Comparison of ENCODE assay signal across 8 mouse cellular contexts in the genomic region with DNA sequence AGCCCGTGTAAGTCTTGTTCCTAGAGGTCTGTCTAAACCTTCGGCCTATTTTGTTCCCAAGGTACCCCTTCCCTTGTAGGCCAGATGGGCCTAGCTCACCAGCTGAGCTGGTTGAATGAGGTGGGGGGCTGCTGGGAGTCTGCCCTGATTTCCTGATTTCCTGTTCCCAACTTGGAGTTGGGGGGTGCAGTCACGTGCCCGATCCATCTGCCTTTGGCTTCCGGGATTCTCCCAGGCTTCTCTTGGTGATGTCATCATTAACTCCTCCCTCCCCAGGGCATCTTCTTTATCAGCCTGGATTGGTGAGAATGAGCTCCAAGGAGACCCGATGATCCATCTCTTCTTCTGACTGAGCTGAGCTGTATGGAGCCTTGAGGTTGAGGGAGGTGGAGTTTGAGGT. TPM values are rescaled to one million over a fixed set of nuclear protein-coding genes. Genes with fewer than 3 reads are reported as not detected.
A peak's percentile ranks its signal among the peaks of the same experiment; 100 is the strongest.
DNase-seq lines count a peak whose midpoint lies in the region; ATAC-seq lines count a peak whose summit lies in the region.

No protein-coding gene starts in this region.

- H3K4me1 ChIP-seq in hindbrain, embryonic 16.5 days (ENCODE audit: control insufficient read depth, insufficient read depth, low read depth, low read length), result peaks cover 37% of the 10 kb centered on the region
- peaks cover 25% of the 10 kb centered on the region for H3K4me1 ChIP-seq in midbrain, embryonic 11.5 days (ENCODE audit: control insufficient read depth, insufficient read depth, low read length)
- H3K4me1 ChIP-seq in stomach, embryonic 16.5 days (ENCODE audit: control insufficient read depth, insufficient read depth, low read length), result peaks cover 30% of the 10 kb centered on the region

- H3K27me3 ChIP-seq in hindbrain, embryonic 16.5 days (replicated peaks; ENCODE audit: control insufficient read depth, insufficient read depth, low read length), result no peaks in the 10 kb centered on the region
- no peaks in the 10 kb centered on the region for H3K27me3 ChIP-seq in midbrain, embryonic 11.5 days (ENCODE audit: control insufficient read depth, insufficient read depth, low read length)
- H3K27me3 ChIP-seq in stomach, embryonic 16.5 days (ENCODE audit: control insufficient read depth, insufficient read depth, low read length), result no peaks in the 10 kb centered on the region

- 0 out of 2 replicates have a peak overlapping the region, but pooled peaks have one; percentile 16 for H3K9ac ChIP-seq in hindbrain, embryonic 16.5 days (ENCODE audit: low read depth, low read length)
- H3K9ac ChIP-seq in midbrain, embryonic 11.5 days (ENCODE audit: low read length), result 0 out of 2 replicates have a peak overlapping the region, but pooled peaks have one; percentile 33
- H3K9ac ChIP-seq in stomach, embryonic 16.5 days (ENCODE audit: low read length), result peak overlapping the region; percentile 61; the same call in 1 of the 2 replicates

- whole genome bisulfite sequencing in hindbrain, embryonic 16.5 days, result 34% methylated on average over 6 of the region's 6 CpGs
- 44% methylated on average over 6 of the region's 6 CpGs for WGBS in midbrain, embryonic 11.5 days
- 31% methylated on average over 6 of the region's 6 CpGs for WGBS in stomach, embryonic 16.5 days

- ATAC-seq in hindbrain, embryonic 16.5 days, result no peak
- no peak for ATAC-seq in midbrain, embryonic 11.5 days (ENCODE audit: low FRiP score)
- ATAC-seq in stomach, embryonic 16.5 days (ENCODE audit: insufficient read depth, low FRiP score), result no peak

- peaks cover 29% of the 10 kb centered on the region for H3K36me3 ChIP-seq in hindbrain, embryonic 16.5 days (ENCODE audit: control insufficient read depth, insufficient read depth, low read length)
- peaks cover 12% of the 10 kb centered on the region; the same call in 1 of the 2 replicates for H3K36me3 ChIP-seq in midbrain, embryonic 11.5 days (ENCODE audit: control insufficient read depth, insufficient read depth, low read length)
- peaks cover 3% of the 10 kb centered on the region; the same call in 1 of the 2 replicates for H3K36me3 ChIP-seq in stomach, embryonic 16.5 days (ENCODE audit: control insufficient read depth, insufficient read depth, low read length)

- peak; percentile 48 for DNase-seq in NIH3T3 (ENCODE audit: low read depth)
- DNase-seq in cerebellum, adult 18-20 months, result peak; percentile 80 to 87
- DNase-seq in frontal cortex, postnatal 36 days (ENCODE audit: low spot score in 2 of 2), result peak; percentile 76 to 84
- DNase-seq in left cerebral cortex, adult 18-20 months (ENCODE audit: low spot score in 2 of 2), result peak; percentile 79 to 81
- DNase-seq in midbrain, embryonic 11.5 days (ENCODE audit: low spot score, missing footprints), result no peak
- DNase-seq in T-cell, adult 2 months (ENCODE audit: low spot score), result no peak

- peak overlapping the region; percentile 44; the same call in 1 of the 2 replicates for H3K27ac ChIP-seq in hindbrain, embryonic 16.5 days (ENCODE audit: low read depth, low read length)
- H3K27ac ChIP-seq in midbrain, embryonic 11.5 days (ENCODE audit: low read depth, low read length), result no peak overlapping the region
- H3K27ac ChIP-seq in stomach, embryonic 16.5 days (ENCODE audit: low read length), result peak overlapping the region; percentile 76; the same call in 1 of the 2 replicates

- peak overlapping the region; percentile 97 for H3K4me3 ChIP-seq in hindbrain, embryonic 16.5 days (ENCODE audit: low read length)
- H3K4me3 ChIP-seq in midbrain, embryonic 11.5 days (ENCODE audit: low read depth, low read length), result no peak overlapping the region
- peak overlapping the region; percentile 91 for H3K4me3 ChIP-seq in stomach, embryonic 16.5 days (replicated peaks; ENCODE audit: low read length)

- no peaks in the 10 kb centered on the region for H3K9me3 ChIP-seq in hindbrain, embryonic 16.5 days (ENCODE audit: control insufficient read depth, low read length)
- H3K9me3 ChIP-seq in midbrain, embryonic 11.5 days (ENCODE audit: control insufficient read depth, low read length), result no peaks in the 10 kb centered on the region
- no peaks in the 10 kb centered on the region for H3K9me3 ChIP-seq in stomach, embryonic 16.5 days (replicated peaks; ENCODE audit: control insufficient read depth, low read length)

- peak overlapping the region; percentile 93 for H3K4me2 ChIP-seq in hindbrain, embryonic 16.5 days (ENCODE audit: low read length)
- H3K4me2 ChIP-seq in midbrain, embryonic 11.5 days, result no peak overlapping the region
- peak overlapping the region; percentile 96 for H3K4me2 ChIP-seq in stomach, embryonic 16.5 days (ENCODE audit: low read depth, low read length)

RNA-seq across cellular contexts. Expression of a gene that starts 3.6 kb away (rescaled TPM):
- 62.3 and 74.5 TPM in 2 replicates for polyA plus RNA-seq in hindbrain, embryonic 16.5 days (2015; fragmentation: Nextera tagmentation; extraction: Ambion mirVana)
- 100 to 1,000 TPM; 124 to 128 TPM for total RNA-seq in left cerebral cortex, adult 18-20 months (2021)
- 25.6 and 27.5 TPM in 2 replicates for polyA plus RNA-seq in midbrain, embryonic 11.5 days (2014; fragmentation: Nextera tagmentation; extraction: Ambion mirVana)
- 18.0 and 24.0 TPM in 2 replicates for polyA plus RNA-seq in stomach, embryonic 16.5 days (2015; fragmentation: Nextera tagmentation; extraction: Ambion mirVana)

RNA-seq across cellular contexts. Expression of a gene that starts 3.6 kb away (rescaled TPM):
- polyA plus RNA-seq in hindbrain, embryonic 16.5 days (2015; fragmentation: Nextera tagmentation; extraction: Ambion mirVana), result 66.6 and 66.7 TPM in 2 replicates
- 10 to 100 TPM; 54.9 to 58.6 TPM for total RNA-seq in left cerebral cortex, adult 18-20 months (2021)
- polyA plus RNA-seq in midbrain, embryonic 11.5 days (2014; fragmentation: Nextera tagmentation; extraction: Ambion mirVana), result 37.2 and 39.4 TPM in 2 replicates
- 51.2 and 54.1 TPM in 2 replicates for polyA plus RNA-seq in stomach, embryonic 16.5 days (2015; fragmentation: Nextera tagmentation; extraction: Ambion mirVana)

RNA-seq across cellular contexts. Expression of a gene that starts 25.9 kb away (rescaled TPM):
- polyA plus RNA-seq in hindbrain, embryonic 16.5 days (2015; fragmentation: Nextera tagmentation; extraction: Ambion mirVana), result 67.2 and 74.7 TPM in 2 replicates
- 10 to 100 TPM; 31.7 to 33.9 TPM for total RNA-seq in left cerebral cortex, adult 18-20 months (2021)
- 102 and 103 TPM in 2 replicates for polyA plus RNA-seq in midbrain, embryonic 11.5 days (2014; fragmentation: Nextera tagmentation; extraction: Ambion mirVana)
- polyA plus RNA-seq in stomach, embryonic 16.5 days (2015; fragmentation: Nextera tagmentation; extraction: Ambion mirVana), result 61.2 and 63.9 TPM in 2 replicates

RNA-seq across cellular contexts. Expression of a gene that starts 26.0 kb away (rescaled TPM):
- 30.2 and 31.7 TPM in 2 replicates for polyA plus RNA-seq in hindbrain, embryonic 16.5 days (2015; fragmentation: Nextera tagmentation; extraction: Ambion mirVana)
- 10 to 100 TPM; 23.1 to 33.8 TPM for total RNA-seq in left cerebral cortex, adult 18-20 months (2021)
- 24.7 and 24.8 TPM in 2 replicates for polyA plus RNA-seq in midbrain, embryonic 11.5 days (2014; fragmentation: Nextera tagmentation; extraction: Ambion mirVana)
- polyA plus RNA-seq in stomach, embryonic 16.5 days (2015; fragmentation: Nextera tagmentation; extraction: Ambion mirVana), result 19.4 and 23.0 TPM in 2 replicates

RNA-seq across cellular contexts. Expression of a gene that starts 32.1 kb away (rescaled TPM):
- polyA plus RNA-seq in hindbrain, embryonic 16.5 days (2015; fragmentation: Nextera tagmentation; extraction: Ambion mirVana), result 0.29 and 0.40 TPM in 2 replicates
- under 1 TPM; 0.23 TPM for total RNA-seq in left cerebral cortex, adult 18-20 months (2021)
- polyA plus RNA-seq in midbrain, embryonic 11.5 days (2014; fragmentation: Nextera tagmentation; extraction: Ambion mirVana), result 0.34 and 0.59 TPM in 2 replicates
- 0.32 and 0.35 TPM in 2 replicates for polyA plus RNA-seq in stomach, embryonic 16.5 days (2015; fragmentation: Nextera tagmentation; extraction: Ambion mirVana)

Comparison
In these comparisons a context has a peak if more than half of its experiments do, and no peak if none do; other contexts are left out.
1. DNase-seq: peak in NIH3T3 (single experiment), cerebellum, adult 18-20 months (2 of 2), frontal cortex, postnatal 36 days (2 of 2) and left cerebral cortex, adult 18-20 months (2 of 2); none in midbrain, embryonic 11.5 days (single experiment) and T-cell, adult 2 months (single experiment).
2. Peak in every context shown above with its lines, with median percentiles within 50 percentile points of each other: H3K9ac ChIP-seq.